In genomic region chrX:157563794-157564193, GRCm38 (mm10) we compare ENCODE assay signal across 13 mouse cellular contexts. TPM values are rescaled to one million over a fixed set of nuclear protein-coding genes. Genes with fewer than 3 reads are reported as not detected.
DNase-seq lines count a peak whose midpoint lies in the region; ATAC-seq and TF ChIP-seq lines count a peak whose summit lies in the region.
"Had no signal": no experiment of that assay in that cellular context is flagged by ENCODE, and none has a peak within 500 bp of the region (broad histone marks: within the 10 kb centered on the region; RNA-seq: fewer than 3 reads in every experiment).

No protein-coding gene starts in this region.

- 84% methylated on average over 10 of the region's 10 CpGs for WGBS in forebrain, postnatal 0 days

- H3K27me3 ChIP-seq in Patski = peaks cover 17% of the 10 kb centered on the region
- H3K27me3 ChIP-seq in forebrain, postnatal 0 days (ENCODE audit: insufficient read depth, low read length) = no peaks in the 10 kb centered on the region
- H3K27me3 ChIP-seq: forebrain, embryonic 12.5 days; stomach, embryonic 15.5 days had no signal

- H3K36me3 ChIP-seq in forebrain, postnatal 0 days (ENCODE audit: insufficient read depth) = 0 out of 2 replicates have a peak, but pooled peaks cover 8% of the 10 kb centered on the region
- H3K36me3 ChIP-seq: stomach, embryonic 15.5 days had no signal

- no peak overlapping the region for H3K4me3 ChIP-seq in left cerebral cortex, adult 2 months
- H3K4me3 ChIP-seq in forebrain, postnatal 0 days (ENCODE audit: low read depth, low read length) = no peak overlapping the region
- H3K4me3 ChIP-seq: forebrain, embryonic 12.5 days; stomach, embryonic 15.5 days had no signal

- DNase-seq in adrenal gland, postnatal 25 days = peak; percentile 6
- DNase-seq in adrenal gland, adult 2 months = no peak
- no peak for DNase-seq in left cerebral cortex, adult 2 months (ENCODE audit: extremely low spot score in 1 of 2, low spot score in 2 of 2)
- no peak for DNase-seq in left cerebral cortex, postnatal 14 days (ENCODE audit: low spot score in 2 of 2)
- DNase-seq in Patski (ENCODE audit: low read depth, low spot score) = no peak
- DNase-seq in forebrain, postnatal 0 days = no peak
- DNase-seq in layer of hippocampus, postnatal 10 days (ENCODE audit: low spot score in 2 of 2) = no peak
- DNase-seq: embryo, embryonic 11 days; left cerebral cortex, postnatal 4 days had no signal

- TF ChIP-seq CTCF in left cerebral cortex, adult 2 months (IDR thresholded peaks at IDR 0.05) = peak; percentile 21
- peak; percentile 61 for TF ChIP-seq CTCF in Patski (IDR thresholded peaks at IDR 0.05)
- TF ChIP-seq CTCF in forebrain, postnatal 0 days (IDR thresholded peaks at IDR 0.05; ENCODE audit: low read depth) = no peak

- CTCF ChIA-PET in Patski (lab: Charles Lee) = interaction anchor here (0.9 to 1.4 kb wide), 6 partner anchors 14 to 77 kb away, joined by 3 to 4 read pairs (median 3); no protein-coding TSS in a partner anchor

- no peaks in the 10 kb centered on the region for H3K4me1 ChIP-seq in forebrain, postnatal 0 days (ENCODE audit: insufficient read depth)
- H3K4me1 ChIP-seq: forebrain, embryonic 12.5 days; stomach, embryonic 15.5 days had no signal

- POLR2A ChIA-PET in Patski (lab: Charles Lee) = interaction anchor here (0.5 to 0.7 kb wide), 2 partner anchors 34 to 420 kb away, joined by 3 to 4 read pairs; no protein-coding TSS in a partner anchor

- H3K9ac ChIP-seq in forebrain, postnatal 0 days = no peak overlapping the region
- H3K9ac ChIP-seq: forebrain, embryonic 12.5 days; stomach, embryonic 15.5 days had no signal

- ATAC-seq in Patski = no peak
- ATAC-seq in megakaryocyte-erythroid progenitor cell, adult 5-6 weeks (replicated peaks; ENCODE audit: low FRiP score, low TSS enrichment, poor library complexity, severe bottlenecking) = 0 out of 2 replicates have a peak, but pooled peaks have one; percentile 67
- ATAC-seq in forebrain, postnatal 0 days = no peak

- intact Hi-C loops in left cerebral cortex, adult 2 months (cut with DNase I) = no loop called here
- intact Hi-C loops in left cerebral cortex, postnatal 14 days (cut with DNase I) = no loop called here

- no peak overlapping the region for H3K4me2 ChIP-seq in forebrain, postnatal 0 days (ENCODE audit: low read depth)
- H3K4me2 ChIP-seq: forebrain, embryonic 12.5 days; midbrain, embryonic 11.5 days; stomach, embryonic 15.5 days had no signal

- in situ Hi-C loops in Patski (cut with MboI; ENCODE audit: low pct_unique_long_range_greater_than_20kb) = no loop called here

- no peak overlapping the region for H3K27ac ChIP-seq in left cerebral cortex, adult 2 months
- H3K27ac ChIP-seq in forebrain, postnatal 0 days (ENCODE audit: low read depth, low read length) = no peak overlapping the region
- H3K27ac ChIP-seq: forebrain, embryonic 12.5 days; stomach, embryonic 15.5 days had no signal

- no peaks in the 10 kb centered on the region for H3K9me3 ChIP-seq in forebrain, postnatal 0 days (ENCODE audit: low read length)
- H3K9me3 ChIP-seq: forebrain, embryonic 12.5 days; stomach, embryonic 15.5 days had no signal

RNA-seq across cellular contexts. Expression of gene Yy2, which starts 5.0 kb away (rescaled TPM):
- 0.58 and 0.81 TPM in 2 replicates for total RNA-seq in adrenal gland, postnatal 25 days (2021)
- under 1 TPM in 1 of 2 experiments, not detected in 1; 0.59 TPM for total RNA-seq in adrenal gland, adult 2 months (2021)
- 0.04 TPM in 2 replicates for polyA plus RNA-seq in adrenal gland, adult 2 months (2012; rRNA removed)
- total RNA-seq in left cerebral cortex, adult 2 months (2021) = 1 to 10 TPM in 1 of 2 experiments, not detected in 1; 1.2 TPM
- under 1 TPM in 1 of 2 experiments, not detected in 1; 0.38 TPM for total RNA-seq in left cerebral cortex, postnatal 14 days (2021)
- 1.2 TPM for polyA plus RNA-seq in Patski (2021)
- total RNA-seq in megakaryocyte-erythroid progenitor cell, adult 5-6 weeks (2014; fragmentation: Nextera tagmentation) = 7.1 TPM in 1 of 2 replicates, not detected in the other
- total RNA-seq in megakaryocyte-erythroid progenitor cell, adult 5-6 weeks (2017) = 1.9 and 5.2 TPM in 2 replicates
- 1.5 and 4.1 TPM in 2 replicates for total RNA-seq in forebrain, postnatal 0 days (2014; rRNA removed)
- 1.3 and 1.8 TPM in 2 replicates for polyA plus RNA-seq in forebrain, postnatal 0 days (2015; fragmentation: Nextera tagmentation; extraction: Ambion mirVana)
- not detected for total RNA-seq in layer of hippocampus, postnatal 10 days (2021)
- total RNA-seq: left cerebral cortex, postnatal 4 days had no signal

RNA-seq across cellular contexts. Expression of gene Mbtps2, which starts 34.7 kb away (rescaled TPM):
- 20.8 and 26.1 TPM in 2 replicates for total RNA-seq in adrenal gland, postnatal 25 days (2021)
- total RNA-seq in adrenal gland, adult 2 months (2021) = 10 to 100 TPM; 19.7 to 21.4 TPM
- polyA plus RNA-seq in adrenal gland, adult 2 months (2012; rRNA removed) = 2.7 and 6.7 TPM in 2 replicates
- total RNA-seq in left cerebral cortex, adult 2 months (2021) = 10 to 100 TPM; 25.3 to 31.7 TPM
- 10 to 100 TPM; 28.1 to 30.1 TPM for total RNA-seq in left cerebral cortex, postnatal 14 days (2021)
- polyA plus RNA-seq in Patski (2021) = 30.9 TPM
- 16.1 and 19.5 TPM in 2 replicates for total RNA-seq in megakaryocyte-erythroid progenitor cell, adult 5-6 weeks (2014; fragmentation: Nextera tagmentation)
- total RNA-seq in megakaryocyte-erythroid progenitor cell, adult 5-6 weeks (2017) = 9.6 and 11.6 TPM in 2 replicates
- total RNA-seq in forebrain, postnatal 0 days (2014; rRNA removed) = 15.0 and 19.0 TPM in 2 replicates
- polyA plus RNA-seq in forebrain, postnatal 0 days (2015; fragmentation: Nextera tagmentation; extraction: Ambion mirVana) = 20.0 and 24.9 TPM in 2 replicates
- 10 to 100 TPM; 33.8 to 38.5 TPM for total RNA-seq in layer of hippocampus, postnatal 10 days (2021)
